Mouse (Mus musculus): Measurements from ENCODE around the gene Tyw1.
A peak's percentile ranks its signal among the peaks of the same experiment; 100 is the strongest.
"Not testable (repeated sequence)": the region's sequence is repeated elsewhere in the genome, so short reads cannot be mapped to it uniquely, and the experiment has no call there.

The Tyw1 gene

GRCm38 (mm10) chr5:130255017-130255720, at the start of gene Tyw1, which contains the start of gene Sbds:
Tyw1 (plus strand) TSS chr5:130255619.
Sbds (minus strand) TSS chr5:130255530.
- peak; percentile 97 for DNase-seq (ENCODE audit: low spot score in 2 of 2)

GRCm38 (mm10) chr5:130207299-130207698, 48.1 kb upstream of the Tyw1 start:
- DNase-seq (ENCODE audit: low spot score in 2 of 2): no peak

DNA sequence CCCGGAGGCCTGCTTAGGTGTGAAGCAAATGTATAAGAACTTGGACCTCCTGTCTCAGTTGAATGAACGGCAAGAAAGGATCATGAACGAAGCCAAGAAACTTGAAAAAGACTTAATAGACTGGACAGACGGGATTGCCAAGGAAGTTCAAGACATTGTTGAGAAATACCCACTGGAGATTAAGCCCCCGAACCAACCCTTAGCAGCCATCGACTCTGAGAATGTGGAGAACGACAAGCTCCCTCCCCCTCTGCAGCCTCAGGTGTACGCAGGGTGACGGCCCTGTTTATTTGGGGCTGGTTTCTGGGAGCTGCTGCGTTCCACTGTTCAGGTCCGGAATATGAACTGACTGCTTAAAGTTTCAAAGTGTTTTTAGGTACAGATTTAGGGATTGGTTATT, 42.5 kb upstream of the Tyw1 start:
- no peak for DNase-seq (ENCODE audit: low spot score in 2 of 2)

DNA sequence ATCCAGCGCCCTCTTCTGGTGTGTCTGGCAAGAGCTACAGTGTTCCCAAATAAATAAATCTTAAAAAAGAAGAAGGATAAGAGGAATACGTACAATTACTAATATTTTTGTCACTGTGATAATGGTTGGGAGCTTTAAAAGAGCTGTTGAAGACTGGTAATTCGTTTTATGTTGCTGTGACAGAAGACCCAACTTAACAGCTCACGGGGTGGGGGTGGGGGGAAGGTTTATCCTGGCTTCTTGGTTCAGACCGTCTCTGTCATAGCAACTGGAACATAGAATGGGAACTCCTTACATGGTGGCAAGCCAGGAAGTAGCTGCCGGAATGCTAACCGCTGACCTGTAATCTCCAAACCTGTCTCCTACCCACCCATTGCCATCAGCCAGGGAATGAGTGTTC, 38.6 kb upstream of the Tyw1 start, which contains the start of gene Tmem248:
Gene Tmem248 (plus strand): TSS at position 301 of the 400 bp plus-strand sequence.
- DNase-seq (ENCODE audit: low spot score in 2 of 2): no peak

- DNase-seq (ENCODE audit: low spot score in 2 of 2): no peak
Measured at GRCm38 (mm10) chr5:130217406-130217805, 38.0 kb upstream of the Tyw1 start.

- DNase-seq (ENCODE audit: low spot score in 2 of 2): no peak
Measured at GRCm38 (mm10) chr5:130218336-130218735, 37.1 kb upstream of the Tyw1 start.

DNA sequence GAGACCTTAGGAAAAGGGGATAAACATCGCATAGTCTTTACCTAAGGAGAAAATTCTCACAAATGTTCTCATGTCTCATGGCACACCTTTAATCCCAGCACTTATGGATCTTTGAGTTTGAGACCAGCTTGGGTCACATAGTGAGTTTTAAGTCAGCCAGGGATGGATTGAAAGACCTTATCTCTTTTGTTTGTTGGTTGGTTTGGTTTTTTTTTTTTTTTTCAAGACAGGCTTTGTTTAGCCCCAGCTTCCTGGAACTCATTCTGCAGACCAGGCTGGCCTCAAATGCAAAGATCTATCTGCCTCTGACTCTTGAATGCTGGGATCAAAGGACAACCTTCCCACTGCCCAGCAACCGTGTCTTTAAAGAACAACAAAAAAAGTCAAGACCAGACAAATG, 34.1 kb upstream of the Tyw1 start:
- no peak for DNase-seq (ENCODE audit: low spot score in 2 of 2)

GRCm38 (mm10) chr5:130221760-130222145, 33.7 kb upstream of the Tyw1 start:
- DNase-seq (ENCODE audit: low spot score in 2 of 2): no peak

- DNase-seq (ENCODE audit: low spot score in 2 of 2): peak; percentile 88 to 93
Measured at GRCm38 (mm10) chr5:130222146-130223004, 33.0 kb upstream of the Tyw1 start.

DNA sequence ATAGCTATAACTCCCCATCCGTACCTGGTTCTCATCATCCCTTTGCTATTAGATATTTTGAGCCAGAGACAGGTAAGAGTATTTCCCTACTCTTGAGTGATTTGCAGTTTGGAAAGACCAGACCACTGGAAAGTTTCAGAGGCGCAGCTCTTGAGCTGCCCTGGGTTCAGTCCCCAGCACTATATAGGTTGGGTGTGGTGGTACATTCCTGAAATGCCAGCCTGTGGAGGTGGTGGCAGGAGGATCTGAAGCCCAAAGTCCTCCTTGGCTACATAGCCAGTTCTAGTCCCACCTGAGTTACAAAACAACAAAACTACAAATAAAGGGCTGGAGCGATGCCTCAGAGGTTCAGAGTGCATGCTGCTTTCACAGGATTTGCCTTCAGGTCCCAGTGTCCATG, 28.6 kb upstream of the Tyw1 start:
- no peak for DNase-seq (ENCODE audit: low spot score in 2 of 2)

GRCm38 (mm10) chr5:130228120-130228519, 27.3 kb upstream of the Tyw1 start:
- DNase-seq (ENCODE audit: low spot score in 2 of 2): no peak

DNA sequence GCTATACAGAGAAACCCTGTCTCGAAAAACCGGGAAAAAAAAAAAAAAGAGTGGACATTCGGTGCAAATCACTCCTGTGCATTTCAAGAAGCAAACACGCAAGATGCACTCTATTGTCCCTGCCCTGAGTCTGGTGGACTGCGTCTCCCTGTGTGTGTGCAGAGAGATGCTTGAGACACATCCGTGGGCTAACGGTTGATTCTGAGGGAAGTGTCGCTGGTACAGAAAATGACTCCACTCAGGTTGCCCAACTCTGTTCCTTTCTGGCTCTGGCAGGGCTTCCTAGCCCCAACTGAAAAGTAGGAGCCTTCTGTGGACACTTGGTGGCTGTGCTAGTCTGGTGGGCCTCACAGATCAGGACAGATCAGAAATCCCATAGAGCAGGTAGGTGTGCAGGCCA, 19.1 kb upstream of the Tyw1 start:
- DNase-seq (ENCODE audit: low spot score in 2 of 2): no peak

DNA sequence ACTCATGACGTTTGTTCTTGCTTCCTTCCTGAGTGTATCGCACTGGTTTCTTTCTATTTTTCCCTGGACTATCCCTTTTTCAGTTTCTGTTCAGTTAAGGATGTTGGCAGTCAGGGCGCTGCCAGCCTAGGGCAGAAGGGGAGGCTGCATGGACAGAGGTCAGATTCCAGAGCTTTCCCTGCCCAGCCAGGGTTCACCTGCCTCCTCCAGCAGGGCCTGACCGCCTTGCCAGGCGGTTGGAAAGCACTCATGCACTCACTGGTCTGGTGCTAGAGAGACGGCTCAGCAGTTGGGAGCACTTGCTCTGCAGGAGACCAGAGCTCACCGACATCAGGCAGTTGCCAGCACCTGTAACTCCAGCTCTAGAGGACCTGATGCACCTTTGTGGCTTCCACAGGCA, 16.2 kb upstream of the Tyw1 start:
- no peak for DNase-seq (ENCODE audit: low spot score in 2 of 2)

GRCm38 (mm10) chr5:130239856-130240255, 15.6 kb upstream of the Tyw1 start:
- DNase-seq (ENCODE audit: low spot score in 2 of 2): no peak

DNA sequence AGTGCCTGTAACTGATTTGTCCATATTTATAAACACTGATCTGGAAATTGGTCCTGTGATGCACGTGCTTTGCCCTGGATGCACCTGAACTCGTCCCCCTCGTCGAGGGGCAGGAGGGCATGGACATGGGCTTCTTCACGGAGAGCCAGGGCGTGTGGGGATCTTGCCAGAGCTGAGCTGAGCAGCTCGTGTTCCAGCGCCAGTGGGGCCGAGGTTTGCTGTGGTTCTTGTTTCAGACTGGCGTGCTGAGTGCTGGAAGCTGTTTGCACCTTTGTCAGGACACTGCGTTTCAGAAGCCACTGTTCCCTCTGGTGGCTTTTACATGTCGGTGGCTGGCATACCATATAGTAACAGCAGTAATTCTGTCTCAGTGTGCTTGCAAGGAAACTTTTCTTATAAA, 14.0 kb upstream of the Tyw1 start:
- no peak for DNase-seq (ENCODE audit: low spot score in 2 of 2)

DNA sequence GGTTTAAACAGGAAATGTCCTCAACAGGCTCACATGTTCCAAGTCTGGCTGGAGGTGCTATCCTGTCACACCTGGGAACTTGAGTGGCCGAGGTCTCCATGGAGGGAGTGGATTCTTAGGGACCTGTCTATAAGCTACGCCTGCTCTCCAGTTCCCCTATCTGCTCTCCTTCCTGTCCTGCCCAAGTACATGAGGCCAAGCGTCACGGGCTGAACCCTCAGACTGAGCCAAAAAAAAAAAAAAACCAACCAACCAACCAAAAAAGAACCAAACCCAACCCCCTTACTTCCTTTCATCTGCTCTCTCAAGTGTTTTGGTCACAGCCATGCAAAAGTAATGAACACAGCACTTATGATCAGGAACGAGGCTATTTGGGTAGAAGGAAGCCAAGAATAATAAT, 7.6 kb upstream of the Tyw1 start:
- no peak for DNase-seq (ENCODE audit: low spot score in 2 of 2)

- DNase-seq (ENCODE audit: low spot score in 2 of 2): no peak
Measured at GRCm38 (mm10) chr5:130254164-130255016, 1.0 kb upstream of the Tyw1 start.

DNA sequence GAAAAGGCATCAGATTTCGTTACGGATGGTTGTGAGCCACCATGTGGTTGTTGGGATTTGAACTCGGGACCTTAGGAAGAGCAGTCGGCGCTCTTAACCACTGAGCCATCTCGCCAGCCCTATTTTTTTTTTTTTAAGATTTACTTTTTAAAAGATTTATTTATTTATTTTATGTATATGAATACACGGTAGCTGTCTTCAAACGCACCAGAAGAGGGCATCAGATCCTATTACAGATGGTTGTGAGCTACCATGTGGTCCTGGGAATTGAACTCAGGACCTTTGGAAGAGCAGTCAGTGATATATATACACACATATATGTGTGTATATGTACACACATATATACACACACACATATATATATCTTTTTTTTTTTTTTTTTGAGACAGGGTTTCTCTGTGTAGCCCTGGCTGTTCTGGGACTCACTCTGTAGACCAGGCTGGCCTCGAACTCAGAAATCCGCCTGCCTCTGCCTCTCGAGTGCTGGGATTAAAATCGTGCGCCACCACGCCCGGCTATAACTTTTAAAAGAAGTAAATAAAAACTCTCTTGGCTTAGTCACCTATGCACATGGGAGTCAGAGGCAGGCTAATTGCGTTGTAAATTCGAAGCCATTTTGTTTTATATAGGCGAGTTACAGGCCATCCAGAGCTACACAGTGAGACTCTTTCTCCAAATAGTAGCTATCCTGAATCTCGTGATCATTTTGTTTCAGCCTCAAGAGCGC, 543 bp downstream of the Tyw1 start:
- not testable (repeated sequence) for DNase-seq (ENCODE audit: low spot score in 2 of 2)

- peak; percentile 87 to 90 for DNase-seq (ENCODE audit: low spot score in 2 of 2)
Measured at GRCm38 (mm10) chr5:130256678-130257271, 1.4 kb downstream of the Tyw1 start.

- no peak for DNase-seq (ENCODE audit: low spot score in 2 of 2)
Measured at GRCm38 (mm10) chr5:130257303-130257702, 1.9 kb downstream of the Tyw1 start.

DNA sequence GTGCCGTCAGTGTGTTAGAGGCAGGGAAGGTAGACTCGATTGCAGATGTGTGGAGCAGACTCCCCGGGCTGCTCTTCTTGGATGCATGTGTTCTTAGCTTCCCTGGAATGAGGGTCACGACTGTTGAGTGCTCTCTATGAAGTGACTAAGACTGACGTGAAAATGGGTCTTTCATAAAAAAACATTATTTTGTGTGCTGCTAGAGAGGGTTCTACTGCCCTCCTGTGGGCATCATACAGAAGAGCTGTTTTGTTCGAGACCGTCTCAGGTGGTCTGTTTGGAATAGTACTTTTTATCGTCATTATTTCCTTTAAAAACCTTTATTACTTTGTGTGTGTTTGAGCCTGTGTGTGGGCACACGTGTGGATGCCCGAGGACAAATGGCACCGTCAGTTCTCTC, 8.0 kb downstream of the Tyw1 start:
- DNase-seq (ENCODE audit: low spot score in 2 of 2): no peak

All from frontal cortex, postnatal 14 days (tissue).